Mouse (Mus musculus): ENCODE data around the gene Prr5l. TPM values are rescaled to one million over a fixed set of nuclear protein-coding genes. Genes with fewer than 3 reads are reported as not detected.

Gene Prr5l
- polyA plus RNA-seq, 1 experiment from 2014 or later = 8.2 TPM

GRCm38 (mm10) chr2:101891143-101891542 lies 8.3 kb upstream of the Prr5l start:
- no peaks in the 10 kb centered on the region; the same call in 1 of the 2 replicates for H3K36me3 ChIP-seq (ENCODE audit: control insufficient read depth, insufficient read depth, low read length)
- no peaks in the 10 kb centered on the region for H3K4me1 ChIP-seq (ENCODE audit: control insufficient read depth, insufficient read depth, low read length)
- H3K27ac ChIP-seq (ENCODE audit: low read length) = no peak overlapping the region
- no peak for ATAC-seq (ENCODE audit: insufficient number of reproducible peaks, insufficient read depth, low FRiP score, low read depth)
- 22% methylated on average over 7 of the region's 7 CpGs for WGBS
- H3K27me3 ChIP-seq (ENCODE audit: control insufficient read depth, insufficient read depth, low read length) = no peaks in the 10 kb centered on the region
- no peak overlapping the region for H3K4me2 ChIP-seq (replicated peaks; ENCODE audit: low read depth, low read length)
- H3K4me3 ChIP-seq (ENCODE audit: low read depth, low read length) = no peak overlapping the region
- no peaks in the 10 kb centered on the region for H3K9me3 ChIP-seq (ENCODE audit: control insufficient read depth, low read depth, low read length)
- no peak overlapping the region for H3K9ac ChIP-seq (replicated peaks; ENCODE audit: low read depth, low read length)

- Histone ChIP-seq H3K27me3 (ENCODE audit: control insufficient read depth, insufficient read depth, low read length) (no peaks in the 10 kb centered on the region), H3K36me3 (ENCODE audit: control insufficient read depth, insufficient read depth, low read length) (no peaks in the 10 kb centered on the region; the same call in 1 of the 2 replicates), H3K27ac (ENCODE audit: low read length) (no peak overlapping the region), H3K9ac (replicated peaks; ENCODE audit: low read depth, low read length) (no peak overlapping the region), H3K4me2 (replicated peaks; ENCODE audit: low read depth, low read length) (no peak overlapping the region), H3K4me1 (ENCODE audit: control insufficient read depth, insufficient read depth, low read length) (no peaks in the 10 kb centered on the region), H3K4me3 (ENCODE audit: low read depth, low read length) (no peak overlapping the region), H3K9me3 (ENCODE audit: control insufficient read depth, low read depth, low read length) (no peaks in the 10 kb centered on the region)
- no peak for ATAC-seq (ENCODE audit: insufficient number of reproducible peaks, insufficient read depth, low FRiP score, low read depth)
- WGBS = 91% methylated on average over 8 of the region's 8 CpGs
Observed at GRCm38 (mm10) chr2:101888886-101889285, 6.1 kb upstream of the Prr5l start.

GRCm38 (mm10) chr2:101885768-101886438 lies 3.1 kb upstream of the Prr5l start, which contains the start of gene Commd9:
TSS of gene Commd9 (plus strand) at chr2:101886247.
- Histone ChIP-seq H3K4me3 (ENCODE audit: low read depth, low read length) (peak within 1 kb of the TSS; percentile 62), H3K27ac (ENCODE audit: low read length) (no peak within 1 kb of the TSS), H3K36me3 (ENCODE audit: control insufficient read depth, insufficient read depth, low read length) (no peaks in the 10 kb centered on the region; the same call in 1 of the 2 replicates), H3K27me3 (ENCODE audit: control insufficient read depth, insufficient read depth, low read length) (no peaks in the 10 kb centered on the region), H3K4me2 (replicated peaks; ENCODE audit: low read depth, low read length) (peak within 1 kb of the TSS; percentile 65), H3K4me1 (ENCODE audit: control insufficient read depth, insufficient read depth, low read length) (no peaks in the 10 kb centered on the region), H3K9ac (replicated peaks; ENCODE audit: low read depth, low read length) (peak within 1 kb of the TSS; percentile 34; the same call in 1 of the 2 replicates), H3K9me3 (ENCODE audit: control insufficient read depth, low read depth, low read length) (no peaks in the 10 kb centered on the region)
- WGBS = 13% methylated on average over 22 of the region's 22 CpGs
- peak; percentile 97 for ATAC-seq (ENCODE audit: insufficient number of reproducible peaks, insufficient read depth, low FRiP score, low read depth)

GRCm38 (mm10) chr2:101884286-101884685 lies 1.5 kb upstream of the Prr5l start:
- no peaks in the 10 kb centered on the region; the same call in 1 of the 2 replicates for H3K36me3 ChIP-seq (ENCODE audit: control insufficient read depth, insufficient read depth, low read length)
- H3K9ac ChIP-seq (replicated peaks; ENCODE audit: low read depth, low read length) = no peak overlapping the region
- H3K27me3 ChIP-seq (ENCODE audit: control insufficient read depth, insufficient read depth, low read length) = no peaks in the 10 kb centered on the region
- no peaks in the 10 kb centered on the region for H3K9me3 ChIP-seq (ENCODE audit: control insufficient read depth, low read depth, low read length)
- H3K4me2 ChIP-seq (replicated peaks; ENCODE audit: low read depth, low read length) = no peak overlapping the region
- no peak for ATAC-seq (ENCODE audit: insufficient number of reproducible peaks, insufficient read depth, low FRiP score, low read depth)
- no peak overlapping the region for H3K4me3 ChIP-seq (ENCODE audit: low read depth, low read length)
- H3K27ac ChIP-seq (ENCODE audit: low read length) = no peak overlapping the region
- 52% methylated on average over 2 of the region's 2 CpGs for WGBS
- H3K4me1 ChIP-seq (ENCODE audit: control insufficient read depth, insufficient read depth, low read length) = no peaks in the 10 kb centered on the region

GRCm38 (mm10) chr2:101881471-101882162 lies 1.2 kb downstream of the Prr5l start:
- H3K4me3 ChIP-seq (ENCODE audit: low read depth, low read length) = no peak overlapping the region
- 79% methylated on average over 9 of the region's 9 CpGs for WGBS
- H3K4me1 ChIP-seq (ENCODE audit: control insufficient read depth, insufficient read depth, low read length) = no peaks in the 10 kb centered on the region
- H3K27ac ChIP-seq (ENCODE audit: low read length) = no peak overlapping the region
- H3K36me3 ChIP-seq (ENCODE audit: control insufficient read depth, insufficient read depth, low read length) = no peaks in the 10 kb centered on the region
- H3K4me2 ChIP-seq (replicated peaks; ENCODE audit: low read depth, low read length) = no peak overlapping the region
- H3K9me3 ChIP-seq (ENCODE audit: control insufficient read depth, low read depth, low read length) = no peaks in the 10 kb centered on the region
- H3K9ac ChIP-seq (replicated peaks; ENCODE audit: low read depth, low read length) = no peak overlapping the region
- no peaks in the 10 kb centered on the region for H3K27me3 ChIP-seq (ENCODE audit: control insufficient read depth, insufficient read depth, low read length)
- no peak for ATAC-seq (ENCODE audit: insufficient number of reproducible peaks, insufficient read depth, low FRiP score, low read depth)

GRCm38 (mm10) chr2:101871179-101871578 lies 11.6 kb downstream of the Prr5l start:
- H3K36me3 ChIP-seq (ENCODE audit: control insufficient read depth, insufficient read depth, low read length) = no peaks in the 10 kb centered on the region
- 0 out of 2 replicates have a peak overlapping the region, but pooled peaks have one; percentile 21 for H3K4me2 ChIP-seq (replicated peaks; ENCODE audit: low read depth, low read length)
- H3K9ac ChIP-seq (replicated peaks; ENCODE audit: low read depth, low read length) = peak overlapping the region; percentile 33; the same call in 1 of the 2 replicates
- no peaks in the 10 kb centered on the region for H3K9me3 ChIP-seq (ENCODE audit: control insufficient read depth, low read depth, low read length)
- no peak overlapping the region for H3K4me3 ChIP-seq (ENCODE audit: low read depth, low read length)
- no peaks in the 10 kb centered on the region for H3K27me3 ChIP-seq (ENCODE audit: control insufficient read depth, insufficient read depth, low read length)
- no peak for ATAC-seq (ENCODE audit: insufficient number of reproducible peaks, insufficient read depth, low FRiP score, low read depth)
- no peaks in the 10 kb centered on the region for H3K4me1 ChIP-seq (ENCODE audit: control insufficient read depth, insufficient read depth, low read length)
- H3K27ac ChIP-seq (ENCODE audit: low read length) = no peak overlapping the region
- WGBS = 23% methylated on average over 14 of the region's 14 CpGs

GRCm38 (mm10) chr2:101868683-101869082 lies 14.1 kb downstream of the Prr5l start:
- Histone ChIP-seq H3K9me3 (ENCODE audit: control insufficient read depth, low read depth, low read length) (no peaks in the 10 kb centered on the region), H3K4me1 (ENCODE audit: control insufficient read depth, insufficient read depth, low read length) (no peaks in the 10 kb centered on the region), H3K27ac (ENCODE audit: low read length) (no peak overlapping the region), H3K9ac (replicated peaks; ENCODE audit: low read depth, low read length) (no peak overlapping the region), H3K27me3 (ENCODE audit: control insufficient read depth, insufficient read depth, low read length) (no peaks in the 10 kb centered on the region), H3K4me2 (replicated peaks; ENCODE audit: low read depth, low read length) (no peak overlapping the region), H3K36me3 (ENCODE audit: control insufficient read depth, insufficient read depth, low read length) (no peaks in the 10 kb centered on the region), H3K4me3 (ENCODE audit: low read depth, low read length) (no peak overlapping the region)
- no peak for ATAC-seq (ENCODE audit: insufficient number of reproducible peaks, insufficient read depth, low FRiP score, low read depth)
- 90% methylated on average over 4 of the region's 4 CpGs for WGBS

GRCm38 (mm10) chr2:101862219-101863123 lies 20.4 kb downstream of the Prr5l start:
- Histone ChIP-seq H3K9me3 (ENCODE audit: control insufficient read depth, low read depth, low read length) (no peaks in the 10 kb centered on the region), H3K4me2 (replicated peaks; ENCODE audit: low read depth, low read length) (no peak overlapping the region), H3K27ac (ENCODE audit: low read length) (no peak overlapping the region), H3K27me3 (ENCODE audit: control insufficient read depth, insufficient read depth, low read length) (no peaks in the 10 kb centered on the region), H3K4me3 (ENCODE audit: low read depth, low read length) (no peak overlapping the region), H3K4me1 (ENCODE audit: control insufficient read depth, insufficient read depth, low read length) (peaks cover 3% of the 10 kb centered on the region; the same call in 1 of the 2 replicates), H3K9ac (replicated peaks; ENCODE audit: low read depth, low read length) (no peak overlapping the region), H3K36me3 (ENCODE audit: control insufficient read depth, insufficient read depth, low read length) (no peaks in the 10 kb centered on the region)
- no peak for ATAC-seq (ENCODE audit: insufficient number of reproducible peaks, insufficient read depth, low FRiP score, low read depth)
- 58% methylated on average over 15 of the region's 15 CpGs for WGBS
